Mouse (Mus musculus) right cerebral cortex, postnatal 25 days (tissue): ENCODE results near the gene Jak2.

Experiments used
- DNase-seq: peaks from one replicate; pipeline ENCODE4 v3.0.0; 2022

Gene Jak2

DNA sequence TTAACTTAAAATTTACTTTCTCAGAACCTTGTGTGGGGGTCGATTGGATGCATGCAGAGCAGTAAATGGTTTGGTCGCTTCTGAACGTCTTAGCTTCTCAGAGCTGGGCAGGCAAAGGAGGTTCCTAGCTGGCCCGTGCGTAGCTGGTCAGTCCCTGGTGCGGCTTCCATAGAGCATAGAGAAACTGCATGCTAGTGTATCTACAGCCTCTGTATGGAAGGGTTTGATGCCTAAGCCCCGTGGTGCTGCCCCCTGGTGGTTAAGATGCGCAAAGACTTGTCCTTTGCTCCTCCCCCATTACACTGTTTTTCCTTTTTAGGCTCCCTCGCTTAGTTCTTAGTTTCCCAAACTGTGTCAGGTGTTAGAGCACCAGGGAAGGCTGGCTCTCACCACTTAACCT, 2.1 kb downstream of the Jak2 start:
- DNase-seq, result peak; percentile 70

- DNase-seq, result no peak
These were observed 3.0 kb downstream of the Jak2 start for GRCm38 (mm10) chr19:29254671-29255070.

DNA sequence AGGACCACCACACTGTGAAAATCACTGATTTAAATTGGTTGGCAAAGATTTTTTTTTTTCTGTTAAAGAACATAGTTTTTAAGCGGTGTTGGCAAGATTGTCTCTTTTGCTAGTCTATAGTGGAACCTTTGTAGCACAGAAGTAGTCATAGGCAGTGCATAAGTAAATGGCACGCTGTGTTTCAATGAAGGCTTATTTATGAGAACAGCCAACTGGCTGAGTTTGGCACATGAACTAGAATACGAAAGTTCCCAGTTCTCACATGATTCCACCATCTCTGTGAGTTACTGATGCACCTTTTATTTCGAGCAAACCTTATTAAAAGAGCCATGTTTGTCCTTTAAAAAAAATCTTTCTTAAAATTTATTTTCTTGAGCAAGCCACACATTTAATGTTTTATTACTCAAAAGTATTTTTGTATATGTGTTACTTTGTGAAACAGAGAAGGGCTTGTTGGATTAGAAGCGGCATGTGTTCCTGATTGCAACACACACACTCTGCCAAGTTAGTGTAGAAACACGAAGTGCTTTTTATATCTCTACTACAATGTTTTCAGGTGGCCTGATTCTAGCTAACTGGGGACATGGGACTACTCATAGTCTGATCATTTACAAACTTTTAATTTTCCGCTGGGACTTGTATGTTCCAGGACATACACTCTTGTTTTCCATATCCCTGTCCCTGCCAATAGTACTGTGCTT, 3.8 kb downstream of the Jak2 start:
- DNase-seq, result no peak

GRCm38 (mm10) chr19:29261638-29262037, 10.0 kb downstream of the Jak2 start:
- DNase-seq, result no peak

DNA sequence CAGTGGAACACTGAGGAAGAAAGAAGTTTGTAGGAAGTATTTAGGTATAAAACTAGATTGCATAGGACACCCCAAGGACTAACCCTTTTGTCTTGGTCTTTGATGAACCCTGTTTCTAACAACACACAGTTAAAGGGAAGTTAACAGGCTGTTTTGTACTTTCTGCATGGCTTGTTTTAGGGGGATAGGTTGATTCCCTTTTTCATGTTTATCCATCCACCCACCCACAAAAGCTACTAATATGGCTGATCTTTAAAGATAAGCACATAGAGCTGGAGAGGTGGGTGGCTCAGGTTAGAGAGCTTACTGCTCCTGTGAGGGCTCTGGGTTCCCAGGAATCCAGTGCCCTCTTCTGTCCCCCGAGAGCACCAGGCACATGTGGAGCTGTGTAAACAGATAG, 11.9 kb downstream of the Jak2 start:
- no peak for DNase-seq

- no peak for DNase-seq
These were observed 13.9 kb downstream of the Jak2 start for GRCm38 (mm10) chr19:29265538-29265937.

DNA sequence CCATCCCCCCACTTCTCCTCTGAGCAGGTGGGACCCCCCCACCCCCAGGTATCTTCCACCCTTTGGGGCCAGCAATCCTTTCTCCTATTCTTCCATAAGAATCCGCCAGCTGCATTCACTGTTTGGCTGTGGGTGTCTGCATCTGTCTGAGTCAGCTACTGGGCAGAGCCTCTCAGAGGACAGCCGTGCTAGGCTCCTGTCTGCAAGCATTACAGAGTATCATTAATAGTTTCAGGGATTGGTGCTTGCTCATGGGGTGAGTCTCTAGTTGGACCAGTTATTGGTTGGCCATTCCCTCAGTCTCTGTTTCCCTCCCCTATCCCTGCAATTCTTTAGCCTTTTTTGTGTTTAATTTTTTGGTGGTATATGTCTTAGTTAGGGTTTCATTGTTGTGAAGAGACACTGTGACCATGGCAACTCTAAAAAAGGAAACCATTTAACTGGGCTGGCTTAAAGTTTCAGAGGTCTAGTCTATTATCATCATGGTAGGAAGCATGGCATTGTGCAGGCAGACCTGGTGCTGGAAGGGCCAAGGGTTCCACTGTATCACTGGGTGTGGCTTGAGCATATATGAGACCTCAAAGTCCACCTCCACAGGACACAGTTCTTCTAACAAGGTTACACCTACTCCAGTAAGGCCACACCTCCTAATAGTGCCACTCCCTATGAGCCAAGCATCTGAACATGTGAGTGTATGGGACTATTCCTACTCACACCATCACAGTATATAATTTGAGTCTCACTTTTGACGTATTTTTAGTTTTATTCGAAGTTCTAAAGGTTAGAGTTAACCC, 15.6 kb downstream of the Jak2 start:
- no peak for DNase-seq

DNA sequence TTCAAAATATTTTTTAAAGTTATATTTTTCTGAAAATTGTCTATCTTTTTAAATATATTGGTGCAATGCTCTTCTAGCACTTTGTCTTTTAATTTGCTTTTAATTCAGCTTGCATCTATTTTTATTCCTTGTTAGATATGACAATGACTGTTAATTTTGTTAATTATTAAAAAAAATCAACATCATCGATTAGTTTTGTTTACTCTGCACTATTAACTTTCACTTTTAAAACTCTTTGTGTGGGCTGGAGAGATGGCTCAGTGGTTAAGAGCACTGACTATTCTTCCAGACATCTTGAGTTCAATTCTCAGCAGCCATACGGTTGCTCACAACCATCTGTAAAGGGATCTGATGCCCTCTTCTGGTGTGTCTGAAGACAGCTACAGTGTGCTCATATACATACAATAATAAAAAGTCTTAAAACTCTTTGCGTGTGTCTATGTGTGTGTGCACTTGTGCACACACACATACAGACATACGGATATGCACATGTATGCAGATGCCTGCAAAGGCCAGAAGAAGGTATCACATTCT, 17.2 kb downstream of the Jak2 start:
- no peak for DNase-seq

DNA sequence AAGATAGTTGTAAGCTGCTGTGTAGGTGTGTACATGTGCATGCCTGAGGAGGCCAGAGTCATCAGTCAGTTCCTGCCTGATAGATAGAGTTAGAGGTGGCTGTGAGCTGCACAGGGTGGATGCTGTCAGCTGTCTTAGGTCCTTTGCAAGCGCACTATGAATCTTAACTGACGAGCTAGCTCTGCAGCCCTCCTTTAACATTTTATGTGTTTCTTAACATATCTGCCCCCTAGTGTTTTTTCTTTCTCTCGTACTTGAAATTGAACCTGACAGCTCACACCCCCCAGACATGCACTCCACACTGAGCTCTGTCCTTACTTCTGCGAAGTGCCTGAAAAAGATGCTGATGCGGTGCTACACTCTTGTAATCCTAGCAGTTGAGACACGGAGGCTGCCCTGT, 18.6 kb downstream of the Jak2 start:
- no peak for DNase-seq

- DNase-seq, result peak; percentile 48
These were observed 19.5 kb downstream of the Jak2 start for GRCm38 (mm10) chr19:29271147-29271578.

DNA sequence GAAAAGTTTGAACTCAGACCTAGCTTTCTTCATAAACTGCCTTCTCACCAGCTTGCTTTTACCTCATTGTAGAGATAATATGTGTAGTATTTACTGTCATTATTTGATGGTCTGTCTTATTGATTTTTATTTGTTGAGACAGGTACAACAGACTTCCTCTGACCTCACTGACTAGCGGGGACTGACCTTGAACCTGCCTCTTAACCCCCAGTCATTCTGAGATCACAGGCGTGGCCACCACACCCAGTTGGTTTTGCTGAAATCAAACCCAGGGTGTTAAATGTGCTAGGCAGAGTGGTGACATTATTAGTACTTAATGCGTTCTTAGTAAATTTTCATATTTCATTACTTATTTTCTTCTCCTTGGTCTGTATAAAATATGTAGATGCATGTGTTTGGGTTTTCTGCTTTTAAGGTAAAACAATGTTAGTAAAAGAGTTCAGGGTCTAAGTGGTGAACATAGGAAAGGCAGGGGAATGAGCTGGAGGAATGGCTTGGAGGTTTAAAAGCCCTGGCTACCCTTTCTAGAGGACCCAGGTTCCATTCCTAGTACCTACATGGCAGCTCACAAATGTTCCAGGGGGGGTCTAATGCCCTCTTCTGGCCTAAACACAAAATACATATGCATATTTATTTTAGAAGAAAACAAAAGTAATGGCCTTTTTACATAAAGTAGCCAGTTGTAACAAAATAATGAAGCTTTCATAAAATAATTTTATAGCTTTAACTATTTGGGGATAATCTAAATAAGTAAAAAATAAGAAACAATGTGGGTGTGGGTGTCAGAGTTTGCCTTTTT, 20.6 kb downstream of the Jak2 start:
- DNase-seq, result no peak

DNA sequence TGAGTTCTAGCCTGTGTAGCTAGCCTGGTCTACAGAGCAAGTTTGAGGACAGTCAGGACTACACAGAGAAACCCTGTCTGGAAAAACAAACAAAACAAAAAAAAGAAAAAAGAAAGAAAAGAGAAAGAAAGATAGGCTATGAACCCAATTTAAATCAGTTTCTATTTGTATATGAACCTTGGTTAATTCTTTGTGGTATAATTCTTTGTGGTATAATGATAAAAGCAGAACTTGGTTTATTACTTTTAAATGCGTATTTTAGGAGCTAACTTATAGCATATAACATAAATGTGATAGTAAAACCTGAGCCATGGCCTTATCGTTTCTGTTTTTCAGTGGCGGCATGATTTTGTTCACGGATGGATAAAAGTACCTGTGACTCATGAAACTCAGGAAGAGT, 24.8 kb downstream of the Jak2 start:
- no peak for DNase-seq

DNA sequence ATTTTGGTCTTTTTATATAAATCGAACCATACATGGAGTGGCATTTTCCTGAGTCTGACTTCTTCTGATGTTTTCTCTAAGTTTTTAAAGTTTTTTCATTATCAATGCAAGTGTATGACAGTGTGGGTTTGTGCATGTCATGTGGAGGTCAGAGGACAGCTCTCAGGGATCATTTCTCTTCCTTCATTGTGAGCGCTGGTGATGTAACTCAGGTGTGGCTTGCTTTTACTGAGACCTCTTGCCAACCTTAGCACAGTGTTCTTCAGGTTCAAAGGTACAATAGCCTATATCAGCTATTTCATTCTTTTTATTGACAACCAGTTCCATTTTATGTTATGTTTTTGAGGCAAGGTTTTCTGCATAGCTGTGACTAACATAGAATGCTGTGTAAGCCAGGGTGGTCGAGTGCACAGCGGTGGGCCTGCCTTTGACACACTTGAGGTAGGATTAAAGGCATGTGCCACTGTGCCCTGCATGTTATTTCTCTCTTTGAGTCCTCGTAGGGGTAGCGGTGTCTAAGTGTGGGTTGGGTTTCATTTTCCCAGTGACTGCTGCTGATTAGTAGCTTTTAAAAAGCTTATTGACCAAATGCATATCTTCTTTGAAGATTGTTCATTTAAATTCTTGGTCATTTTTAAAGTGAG, 27.4 kb downstream of the Jak2 start:
- no peak for DNase-seq

- DNase-seq, result no peak
These were observed 33.8 kb downstream of the Jak2 start for GRCm38 (mm10) chr19:29285451-29285869.

DNA sequence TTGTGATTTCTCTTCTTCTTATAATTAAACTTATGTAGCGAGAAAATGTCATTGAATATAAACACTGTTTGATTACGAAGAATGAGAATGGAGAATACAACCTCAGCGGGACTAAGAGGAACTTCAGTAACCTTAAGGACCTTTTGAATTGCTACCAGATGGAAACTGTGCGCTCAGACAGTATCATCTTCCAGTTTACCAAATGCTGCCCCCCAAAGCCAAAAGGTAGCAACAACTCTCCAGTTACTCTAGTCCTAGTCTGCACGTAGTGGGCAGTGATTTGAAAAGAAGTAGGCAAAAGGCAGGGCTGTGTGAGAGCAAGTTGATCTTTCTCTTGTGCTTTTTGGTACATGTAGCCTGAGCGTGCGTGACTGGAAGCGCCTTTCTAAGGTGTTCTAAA, 36.2 kb downstream of the Jak2 start:
- DNase-seq, result no peak

GRCm38 (mm10) chr19:29291532-29291931, 39.9 kb downstream of the Jak2 start:
- DNase-seq, result no peak

DNA sequence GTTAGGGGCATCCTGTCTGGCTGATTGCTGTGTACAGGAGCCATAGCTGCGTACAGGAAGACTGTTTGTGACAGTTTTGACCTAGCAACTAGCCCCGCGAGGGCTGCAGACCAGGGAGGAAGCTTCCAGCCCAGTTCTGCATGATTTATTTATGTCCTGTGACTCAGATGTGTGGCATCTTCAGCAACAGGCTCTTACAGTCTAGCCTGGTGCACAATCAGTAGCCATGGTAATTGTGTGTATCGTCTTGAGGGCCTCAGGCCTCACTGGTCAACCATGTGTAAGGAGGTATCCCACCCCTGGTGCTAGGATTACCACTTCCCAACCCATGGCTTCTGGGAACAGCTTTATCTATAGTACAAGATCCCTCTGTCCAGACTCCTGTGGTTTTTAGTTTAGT, 40.9 kb downstream of the Jak2 start:
- no peak for DNase-seq

DNA sequence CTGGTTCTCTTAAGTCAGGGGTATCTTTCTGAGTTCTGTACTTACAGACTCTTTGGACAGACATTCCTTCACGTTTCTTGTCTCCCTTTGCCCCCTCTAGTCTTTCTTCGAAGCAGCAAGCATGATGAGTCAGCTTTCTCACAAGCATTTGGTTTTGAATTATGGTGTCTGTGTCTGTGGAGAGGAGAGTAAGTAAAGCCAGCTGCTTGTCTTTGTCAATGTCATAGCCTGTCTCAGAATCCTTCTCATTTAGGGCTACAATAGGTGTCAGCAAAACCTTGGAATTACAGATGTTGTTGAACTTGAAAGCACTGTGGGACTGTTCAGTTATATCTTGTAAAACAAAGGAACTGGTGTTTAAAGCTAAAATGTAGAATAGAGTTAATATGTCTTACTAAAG, 43.1 kb downstream of the Jak2 start:
- no peak for DNase-seq

GRCm38 (mm10) chr19:29296166-29296565, 44.5 kb downstream of the Jak2 start:
- no peak for DNase-seq

GRCm38 (mm10) chr19:29297366-29297765, 45.7 kb downstream of the Jak2 start:
- no peak for DNase-seq

GRCm38 (mm10) chr19:29300919-29301318, 49.3 kb downstream of the Jak2 start:
- DNase-seq, result no peak

DNA sequence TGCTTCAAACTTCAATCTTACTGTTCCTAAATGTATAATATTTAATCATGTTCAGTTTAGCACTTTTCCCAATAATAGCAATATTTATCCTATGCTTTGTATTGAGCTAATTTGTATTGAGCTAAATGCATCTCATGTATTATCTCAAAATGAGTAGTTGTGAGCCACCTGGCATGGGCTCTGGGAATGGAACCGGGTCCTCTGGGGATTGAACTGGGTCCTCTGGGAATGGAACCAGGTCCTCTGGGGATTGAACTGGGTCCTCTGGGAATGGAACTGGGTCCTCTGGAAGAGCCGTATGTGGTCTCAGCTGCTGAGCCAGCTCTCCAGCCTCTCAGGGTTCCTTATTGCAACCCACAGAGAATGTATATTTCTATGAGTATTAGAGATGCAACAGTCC, 50.5 kb downstream of the Jak2 start:
- no peak for DNase-seq

- DNase-seq, result no peak
These were observed 57.2 kb downstream of the Jak2 start for GRCm38 (mm10) chr19:29308832-29309231.
